Mouse (Mus musculus): ENCODE data around the gene Acnat1. TPM values are rescaled to one million over a fixed set of nuclear protein-coding genes. Genes with fewer than 3 reads are reported as not detected.

The Acnat1 gene
- 0.05 and 0.12 TPM in 2 replicates for polyA plus RNA-seq (2012; rRNA removed)

DNA sequence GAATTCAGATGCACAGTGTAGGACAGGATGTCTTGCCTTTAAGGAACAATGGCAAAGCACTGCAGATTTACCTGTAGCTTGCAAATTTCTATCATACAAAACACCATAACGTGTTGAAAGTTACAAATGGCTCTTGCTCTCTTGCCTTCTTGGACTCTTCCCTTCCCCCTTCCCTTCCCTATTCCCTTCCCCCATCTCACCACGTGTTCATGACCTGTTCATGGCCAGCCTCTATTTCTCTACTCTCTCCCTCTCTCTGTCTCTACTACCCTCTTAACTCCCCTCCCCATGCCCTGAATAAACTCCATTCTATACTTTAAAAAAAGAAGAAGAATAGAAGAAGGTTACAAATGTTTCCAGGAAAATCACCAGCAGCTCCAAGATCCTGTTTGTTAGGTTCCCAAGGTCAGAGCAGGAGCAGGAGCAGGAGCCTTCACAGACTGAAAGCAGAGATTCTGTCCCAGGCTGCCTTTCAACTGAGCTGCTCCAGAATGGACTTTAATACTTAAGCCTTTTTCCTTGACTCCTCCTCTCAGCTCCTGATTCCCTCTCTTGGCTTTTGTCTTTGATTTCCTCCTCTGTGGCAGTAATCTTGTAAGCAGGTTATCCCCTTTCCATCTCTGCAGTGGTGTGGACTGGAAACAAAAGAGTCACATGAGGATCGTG lies at the start of gene Acnat1:
Gene Acnat1, minus strand, starts transcription at position 478 of the 666 bp plus-strand sequence.

DNA sequence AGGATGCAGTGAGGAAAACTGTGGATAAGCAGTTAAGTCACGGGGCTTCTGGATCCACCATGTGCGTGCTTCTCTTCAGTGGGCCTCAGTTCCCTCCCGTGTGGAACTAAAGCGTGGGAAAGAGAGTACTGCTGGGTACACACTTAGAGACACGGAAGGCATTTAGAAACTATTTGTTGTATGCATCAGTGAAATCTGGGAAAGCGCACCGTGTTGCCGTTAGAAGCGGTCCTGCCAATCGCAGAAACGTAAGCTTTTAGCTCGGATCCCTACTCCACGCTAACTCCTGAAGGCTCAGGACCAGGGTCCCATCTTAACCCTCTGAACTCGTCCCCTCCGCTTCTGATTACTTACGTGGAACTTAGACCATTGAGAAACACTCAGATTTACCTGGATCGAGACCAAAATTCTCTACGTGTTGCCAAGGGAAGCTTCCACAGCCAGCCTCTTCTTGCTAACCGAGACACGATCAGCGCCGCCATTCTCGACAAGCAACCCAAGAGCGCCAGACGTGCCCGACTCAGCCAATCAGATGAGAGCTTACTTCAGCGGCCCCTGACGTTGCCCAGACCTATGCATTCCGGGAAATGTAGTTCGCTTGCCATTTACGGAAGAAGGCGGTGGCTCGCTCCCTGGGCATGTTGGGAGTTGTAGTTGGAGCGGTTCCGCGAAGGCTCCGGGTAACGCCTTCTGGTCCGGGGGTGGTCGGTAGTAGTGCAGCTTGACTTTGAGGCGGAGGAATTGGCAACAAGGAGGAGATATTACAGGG lies 47.0 kb upstream of the Acnat1 start, which contains the start of the genes Mrpl50 and Zfp189:
Gene Mrpl50, minus strand, starts transcription at position 522 of the 769 bp plus-strand sequence.
Gene Zfp189, plus strand, starts transcription at position 605 of the 769 bp plus-strand sequence.

GRCm38 (mm10) chr4:49506386-49506785 lies 32.7 kb upstream of the Acnat1 start, which contains the start of gene Baat:
TSS of gene Baat (minus strand) at chr4:49506557.

DNA sequence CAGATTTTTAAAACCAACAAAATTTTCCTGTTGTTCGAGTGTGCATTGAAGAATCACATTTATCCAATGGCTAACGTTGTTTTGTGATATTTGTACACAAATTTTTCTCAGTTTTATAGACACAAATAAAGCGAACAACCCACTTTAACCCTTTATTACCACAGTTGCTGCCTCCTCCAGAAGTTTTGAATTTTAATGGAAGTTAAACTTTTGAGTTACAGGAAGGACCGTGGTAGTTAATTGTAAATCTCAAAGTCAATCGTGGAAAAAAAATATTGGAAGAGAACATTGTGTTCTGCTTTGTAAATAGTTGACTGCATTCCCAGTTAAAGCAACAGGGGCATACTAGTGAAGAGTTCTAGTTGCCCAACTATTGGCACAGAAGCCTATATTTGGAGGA lies 65.8 kb downstream of the Acnat1 start, which contains the start of gene Acnat2:
Gene Acnat2, minus strand, starts transcription at position 195 of the 400 bp plus-strand sequence.

Other genes starting within 250 kb of the Acnat1 start
- gene Acnat2, start 65.8 kb downstream of the Acnat1 start, polyA plus RNA-seq (2012; rRNA removed) = 0.09 TPM in 1 of 2 replicates, not detected in the other
- 0.09 and 0.12 TPM in 2 replicates for gene Baat, start 32.6 kb upstream of the Acnat1 start, polyA plus RNA-seq (2012; rRNA removed)
- gene Mrpl50, start 47.2 kb upstream of the Acnat1 start, polyA plus RNA-seq (2012; rRNA removed) = 26.1 and 27.6 TPM in 2 replicates
- 6.7 and 6.9 TPM in 2 replicates for gene Zfp189, start 47.3 kb upstream of the Acnat1 start, polyA plus RNA-seq (2012; rRNA removed)
- gene Aldob, start 75.6 kb upstream of the Acnat1 start, polyA plus RNA-seq (2012; rRNA removed) = 1.4 and 2.0 TPM in 2 replicates
- 83.6 and 89.8 TPM in 2 replicates for gene Tmem246, start 124.0 kb upstream of the Acnat1 start, polyA plus RNA-seq (2012; rRNA removed)
- gene Rnf20, start 158.1 kb upstream of the Acnat1 start, polyA plus RNA-seq (2012; rRNA removed) = 63.5 and 64.4 TPM in 2 replicates
- gene Ppp3r2, start 208.1 kb upstream of the Acnat1 start, polyA plus RNA-seq (2012; rRNA removed) = 0.32 and 0.35 TPM in 2 replicates

Data from central nervous system, embryonic 18 days (tissue).